Mouse (Mus musculus): ENCODE results near the gene Trim39. TPM values are rescaled to one million over a fixed set of nuclear protein-coding genes. Genes with fewer than 3 reads are reported as not detected.
A peak's percentile ranks its signal among the peaks of the same experiment; 100 is the strongest.

Trim39 gene
- 7.9 and 12.3 TPM in 2 replicates for polyA plus RNA-seq (2012; rRNA removed)

DNA sequence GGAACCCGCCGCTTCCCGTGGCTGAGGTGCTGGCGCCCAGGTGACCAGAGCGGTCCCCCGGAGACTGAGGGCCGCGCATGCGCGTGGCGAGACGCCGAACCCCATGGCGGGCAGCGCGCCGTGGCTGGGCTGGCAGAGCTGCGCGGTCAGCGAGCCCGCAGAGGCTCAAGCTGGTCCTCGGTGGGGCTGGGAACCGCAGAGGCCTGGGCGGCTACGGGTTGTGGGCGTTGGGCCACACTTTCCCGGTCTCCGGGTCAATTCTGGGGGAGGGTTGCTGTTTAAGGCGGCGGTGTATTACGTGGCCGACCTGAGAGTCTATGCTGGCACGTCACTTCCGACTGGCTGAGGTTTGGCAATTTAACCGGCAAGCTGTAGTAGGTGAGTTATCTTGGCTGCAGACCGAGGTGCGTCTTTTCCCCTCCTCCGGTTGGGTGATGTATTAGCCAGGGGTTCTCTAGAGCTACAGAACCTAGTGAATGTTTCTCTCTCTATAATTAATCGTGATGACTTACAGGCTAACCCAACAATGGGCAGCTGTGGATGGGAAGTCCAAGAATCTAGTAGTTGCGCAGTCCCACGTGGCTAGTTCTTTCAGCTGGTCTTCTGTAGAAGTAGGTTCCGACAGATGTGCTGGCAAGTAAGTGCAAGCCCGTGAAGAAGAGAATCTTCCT lies at the start of gene Trim39:
TSS of gene Trim39 (minus strand) at position 662 of the 671 bp plus-strand sequence.
- under 1% methylated on average over 43 of the region's 43 CpGs for WGBS
- DNase-seq (ENCODE audit: low read depth, low spot score): peak; percentile 51

DNA sequence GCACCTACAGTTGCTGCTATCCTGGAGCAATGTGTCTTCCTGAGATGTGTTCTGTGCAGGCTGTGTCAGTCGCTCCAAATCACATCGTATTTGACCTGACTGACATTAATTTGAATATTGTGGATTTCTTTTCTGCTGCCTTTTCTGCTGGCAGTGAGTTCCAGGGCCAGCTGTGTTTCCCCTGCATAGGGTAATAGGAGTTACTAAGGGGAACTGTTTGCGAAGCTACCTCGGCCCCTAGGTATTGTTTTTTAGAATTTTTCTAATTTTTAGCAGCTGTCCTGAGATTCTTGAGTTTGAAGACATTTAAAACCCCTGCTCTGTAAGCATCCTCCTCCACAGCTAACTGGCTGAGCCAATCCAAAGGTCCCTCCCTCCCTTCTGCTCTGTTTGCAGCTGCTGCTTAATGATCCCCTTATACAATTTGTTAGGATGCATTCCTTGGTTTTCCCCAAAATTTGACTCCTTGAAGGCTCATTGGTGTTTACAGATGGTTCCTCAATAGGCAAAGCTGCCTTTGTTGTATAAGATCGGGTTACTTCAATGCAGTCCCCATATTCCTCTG lies 43.7 kb upstream of the Trim39 start:
- 35% methylated on average over 5 of the region's 5 CpGs for WGBS

DNA sequence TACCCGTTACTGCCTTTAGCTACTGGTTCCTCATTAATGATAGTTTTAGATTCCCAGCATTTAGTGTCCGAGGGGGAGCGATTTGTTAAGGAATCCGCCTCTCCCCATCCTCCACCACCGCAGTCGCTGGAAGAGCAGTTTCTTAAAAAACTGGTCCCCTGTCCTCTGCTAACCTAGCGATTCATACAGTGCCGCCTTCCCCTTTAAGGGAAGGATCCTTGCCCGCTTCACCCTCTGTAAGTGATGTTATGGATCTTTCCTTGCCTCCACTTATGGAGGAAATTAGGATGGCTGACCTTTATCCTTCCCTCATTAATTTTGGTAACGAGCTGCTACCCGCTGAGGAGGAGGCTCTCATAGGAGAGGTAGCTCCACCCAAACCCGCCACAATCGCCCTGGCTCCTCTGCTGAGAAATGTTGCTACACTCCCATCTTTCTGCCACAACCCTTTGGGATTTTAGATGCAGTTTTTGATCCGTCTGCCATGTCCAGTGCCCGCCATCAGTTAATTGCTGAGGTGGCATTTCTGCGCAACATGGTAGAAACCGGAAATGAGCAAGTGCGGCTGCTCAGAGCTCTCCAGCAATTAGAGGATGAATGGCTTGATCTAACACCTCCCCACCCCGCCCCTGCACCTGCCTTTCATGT lies 43.1 kb upstream of the Trim39 start:
- WGBS: 1% methylated on average over 19 of the region's 19 CpGs
- peak; percentile 29 for DNase-seq (ENCODE audit: low read depth, low spot score)

More for the DNA sequence above, 43.7 kb upstream of the Trim39 start:
- no peak for DNase-seq (ENCODE audit: low read depth, low spot score)

DNA sequence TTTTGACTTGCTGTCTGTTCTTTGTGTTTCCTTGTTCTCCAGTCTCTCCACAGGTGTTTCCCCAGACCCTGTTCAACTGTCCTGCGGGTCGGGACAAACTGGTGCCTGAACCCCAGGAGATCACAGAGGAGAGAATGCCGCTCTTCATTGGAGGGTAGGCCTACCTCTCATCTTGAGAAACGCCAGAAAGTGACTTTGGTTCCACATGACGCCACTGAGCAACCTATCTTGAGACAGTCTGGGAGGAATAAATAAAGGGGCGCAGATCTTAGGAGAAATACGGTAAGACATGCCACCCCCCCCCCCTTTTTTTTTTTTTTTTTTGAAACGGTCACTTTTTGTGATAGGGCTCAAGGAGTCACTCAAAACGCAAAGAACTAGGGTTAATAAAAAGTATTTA lies 42.5 kb upstream of the Trim39 start:
- no peak for DNase-seq (ENCODE audit: low read depth, low spot score)
- 5% methylated on average over 9 of the region's 9 CpGs for WGBS

DNA sequence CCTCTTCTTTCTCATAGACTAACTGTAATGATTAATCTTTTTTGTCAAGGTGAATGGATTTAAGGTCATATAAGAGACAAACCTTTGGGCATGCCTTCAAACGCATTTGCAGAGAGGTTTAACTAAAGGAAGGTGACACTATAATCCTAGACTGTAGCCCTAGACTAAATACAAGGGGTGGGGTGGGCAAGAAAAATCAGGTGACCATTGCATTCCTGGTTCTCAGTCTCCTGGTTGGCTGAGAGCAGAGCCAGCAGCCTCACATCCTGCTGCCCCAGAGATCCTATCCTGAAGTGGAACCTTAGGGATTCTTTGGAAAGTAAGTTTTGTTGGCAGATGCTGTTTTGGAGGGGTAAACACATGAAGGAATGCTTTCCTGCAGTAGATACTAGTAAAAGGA lies 37.2 kb upstream of the Trim39 start:
- WGBS: 9% methylated on average over 1 of the region's 1 CpGs
- DNase-seq (ENCODE audit: low read depth, low spot score): no peak

DNA sequence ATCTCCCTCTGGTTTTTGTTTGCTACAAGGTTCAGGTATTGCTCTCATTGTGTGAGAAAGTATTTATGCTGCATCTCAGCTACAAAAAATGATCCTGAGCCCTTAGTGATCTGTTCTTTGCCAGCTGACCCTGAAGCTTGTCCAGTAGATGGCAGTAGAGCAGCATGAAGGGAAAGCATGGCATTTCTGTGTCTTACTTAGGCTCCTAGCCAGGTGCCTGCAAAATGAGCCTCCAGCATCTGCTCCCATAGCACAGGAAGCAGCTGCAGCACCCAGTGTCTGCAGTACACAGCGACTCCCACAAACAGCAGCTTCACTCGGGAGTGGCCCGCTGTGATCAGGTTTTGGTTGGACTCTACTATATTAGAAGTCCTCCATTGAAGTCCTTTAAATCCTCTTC lies 36.8 kb upstream of the Trim39 start:
- WGBS: 0% methylated on average over 3 of the region's 3 CpGs
- peak; percentile 35 for DNase-seq (ENCODE audit: low read depth, low spot score)

DNA sequence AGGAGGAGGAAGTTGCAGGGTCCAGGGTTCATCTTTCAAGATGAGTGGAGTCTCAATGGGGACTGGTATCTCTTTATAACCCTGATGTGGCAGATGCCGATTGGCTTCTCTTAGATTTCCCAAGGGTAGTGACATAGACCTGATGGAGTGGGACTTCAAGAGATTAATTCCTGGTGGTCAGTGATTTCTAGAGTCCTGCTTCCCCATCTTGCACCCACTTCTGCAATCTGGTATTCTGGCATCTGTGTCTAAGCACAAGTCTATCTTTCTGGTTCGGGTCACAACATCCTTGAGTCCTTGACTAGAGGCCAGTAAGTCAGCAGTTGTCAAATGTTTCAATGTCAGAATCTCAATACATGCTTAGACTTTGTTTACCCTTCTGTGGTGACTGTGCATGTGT lies 14.3 kb upstream of the Trim39 start, which contains the start of gene H2-M10.2:
TSS of gene H2-M10.2 (minus strand) at position 101 of the 400 bp plus-strand sequence.
- DNase-seq (ENCODE audit: low read depth, low spot score): no peak
- 88% methylated on average over 2 of the region's 2 CpGs for WGBS

DNA sequence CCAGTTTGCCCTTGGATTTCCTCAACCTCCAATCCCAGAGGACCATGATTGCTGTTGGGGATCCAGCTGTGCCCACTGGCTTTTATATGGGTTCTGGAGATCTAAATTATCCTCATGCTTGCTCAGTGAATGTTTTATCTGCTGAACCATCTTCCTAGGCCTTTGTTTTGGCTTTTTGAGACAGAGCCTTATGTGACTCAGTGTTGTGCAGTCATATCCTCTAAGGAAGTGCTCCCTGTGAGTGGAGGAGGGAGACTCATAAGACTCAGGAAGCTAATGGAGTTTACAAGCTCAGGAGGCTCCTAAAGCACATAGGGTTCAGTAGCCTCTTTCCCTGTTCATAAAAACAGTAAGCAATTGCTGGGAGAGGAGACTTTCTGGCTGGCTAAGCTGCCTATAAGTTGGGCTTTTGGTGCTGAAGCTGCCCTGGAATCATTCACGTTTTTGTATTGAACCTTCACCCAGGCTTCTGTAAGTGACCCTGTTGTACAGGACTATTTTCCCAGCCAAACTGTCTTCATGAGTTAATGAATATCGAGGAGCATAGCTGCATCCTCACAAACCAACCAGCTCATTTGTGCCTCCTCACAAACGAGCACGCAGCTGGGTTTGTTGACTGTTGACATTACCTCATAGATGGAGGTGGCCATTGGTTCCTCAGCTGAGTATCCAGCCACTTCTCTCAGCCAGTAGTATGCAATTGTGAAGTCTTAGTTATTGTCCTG lies 9.6 kb upstream of the Trim39 start:
- 84% methylated on average over 4 of the region's 4 CpGs for WGBS
- no peak for DNase-seq (ENCODE audit: low read depth, low spot score)

DNA sequence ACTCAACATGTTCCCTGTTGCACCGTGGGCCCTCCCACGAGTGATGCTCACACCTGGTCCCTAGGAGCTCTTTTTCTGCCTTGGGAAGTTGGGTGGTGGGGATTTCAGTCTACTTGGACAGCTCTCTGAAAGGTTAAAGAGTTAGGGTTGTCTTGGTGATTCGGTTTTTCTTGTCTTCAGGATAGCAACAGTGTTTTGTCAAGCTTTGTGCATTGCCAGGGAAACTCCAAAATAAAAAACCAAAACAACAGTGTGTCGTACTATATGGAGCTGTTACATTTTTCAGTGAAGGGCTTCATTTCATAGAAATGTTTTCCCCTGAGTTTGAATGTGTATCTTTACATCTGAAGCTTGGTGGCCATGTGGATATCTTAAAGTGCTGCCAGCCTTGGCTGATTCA lies 2.7 kb upstream of the Trim39 start:
- DNase-seq (ENCODE audit: low read depth, low spot score): no peak
- WGBS: 66% methylated on average over 4 of the region's 4 CpGs

DNA sequence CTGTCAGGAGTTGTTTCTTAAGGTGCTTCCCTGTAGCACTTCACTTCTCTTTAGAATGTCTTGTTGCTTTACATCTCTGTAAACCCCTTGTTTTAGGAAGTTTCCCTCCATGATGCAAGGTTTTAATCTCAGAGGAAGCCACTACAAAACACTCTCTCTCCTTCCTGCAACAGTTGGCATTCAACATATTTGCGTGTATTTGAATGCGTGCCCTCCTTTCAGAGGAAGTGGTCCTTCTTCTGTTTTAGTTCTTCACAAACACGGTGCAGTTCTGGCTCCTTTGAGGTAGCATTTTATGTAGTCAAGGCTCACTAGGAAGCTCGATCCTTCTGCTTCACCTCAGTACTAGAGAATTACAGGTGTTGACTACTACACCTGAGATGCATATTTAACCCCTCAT lies 1.7 kb upstream of the Trim39 start:
- WGBS: 76% methylated on average over 4 of the region's 4 CpGs
- DNase-seq (ENCODE audit: low read depth, low spot score): no peak

DNA sequence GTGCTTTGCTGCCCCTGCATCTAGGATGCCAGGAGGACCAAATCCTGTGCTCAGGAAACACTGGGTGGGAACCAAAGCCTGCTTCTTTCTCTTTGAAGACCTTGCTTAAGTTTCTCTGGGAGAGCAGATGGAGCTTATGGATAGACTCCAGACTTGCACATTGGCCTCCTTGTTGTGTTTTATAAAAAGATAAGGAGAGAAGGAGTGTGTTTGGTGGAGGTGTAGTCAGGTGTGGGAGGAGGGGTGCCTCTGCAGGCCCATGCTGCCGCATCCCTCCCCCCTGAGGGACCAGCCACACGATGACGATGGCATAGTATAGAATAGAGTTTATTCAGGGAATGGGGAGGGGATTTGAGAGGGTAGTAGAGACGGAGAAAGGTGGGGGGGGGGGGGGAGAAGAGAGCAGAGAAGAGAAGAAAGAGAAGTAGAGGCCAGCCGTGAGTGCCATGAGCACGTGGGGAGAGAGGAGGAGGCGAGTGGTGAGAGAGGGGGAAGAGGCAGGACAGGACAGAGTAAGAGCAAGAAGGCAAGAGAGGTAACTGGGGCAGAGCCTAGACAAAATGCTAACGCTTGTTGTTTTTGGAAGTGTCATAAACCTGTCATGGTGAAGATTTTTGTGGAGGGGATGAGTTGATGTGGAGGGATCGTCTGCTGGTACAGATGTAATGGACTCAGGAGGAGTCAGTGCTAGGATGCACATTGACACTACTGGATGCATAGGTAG lies 758 bp upstream of the Trim39 start:
- 73% methylated on average over 9 of the region's 9 CpGs for WGBS
- DNase-seq (ENCODE audit: low read depth, low spot score): no peak

DNA sequence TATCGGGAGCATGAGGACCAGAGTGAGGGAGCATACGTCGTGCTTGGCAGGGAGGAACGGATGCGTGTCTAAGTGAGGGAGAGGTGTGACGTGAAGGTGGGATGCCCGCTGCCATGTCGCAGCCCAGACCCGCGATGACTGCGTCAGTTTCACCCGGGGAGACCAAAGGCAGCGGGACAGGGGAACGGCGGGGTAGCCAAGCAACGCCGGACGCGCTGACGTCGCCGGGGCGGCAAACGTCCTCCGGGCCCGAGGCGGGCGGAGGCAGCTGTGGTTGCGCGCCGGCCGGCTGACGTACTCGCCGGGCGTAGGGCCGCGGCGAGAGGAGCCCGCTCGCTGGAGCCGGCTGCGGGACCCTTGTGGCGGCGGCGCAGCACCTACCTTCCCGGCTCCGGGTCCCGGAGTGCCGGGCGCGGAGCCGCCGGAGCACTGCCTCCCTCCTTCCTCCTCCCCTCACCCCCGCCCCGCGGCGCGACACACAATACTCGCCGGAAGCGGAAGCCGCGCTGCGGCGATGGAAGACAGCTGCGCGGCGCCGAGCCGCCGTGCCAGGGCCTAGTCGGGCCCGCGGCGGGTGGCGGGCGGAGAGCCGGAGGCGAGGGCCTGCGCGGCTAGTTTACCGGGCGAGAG lies 976 bp downstream of the Trim39 start:
- under 1% methylated on average over 77 of the region's 84 CpGs for WGBS
- DNase-seq (ENCODE audit: low read depth, low spot score): peak; percentile 53

DNA sequence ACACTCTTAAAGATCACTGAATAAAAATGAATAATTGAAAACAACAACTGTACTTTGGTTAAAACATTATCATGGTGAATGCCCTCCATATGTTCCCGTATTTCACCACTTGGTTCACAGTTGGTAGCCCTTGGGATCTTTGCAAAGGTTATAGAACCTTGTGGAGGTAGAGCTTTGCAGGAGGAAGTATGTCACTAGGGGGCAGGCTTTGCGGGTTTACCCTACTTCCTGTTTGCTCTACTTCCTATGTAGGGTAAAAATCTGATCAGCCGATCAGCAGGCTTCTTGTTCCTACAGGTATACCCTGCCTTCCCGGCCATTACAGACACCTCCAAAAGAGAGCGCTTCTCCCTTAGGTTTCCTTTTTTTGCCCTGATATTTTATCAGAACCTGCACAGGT lies 6.2 kb downstream of the Trim39 start:
- WGBS: 69% methylated on average over 5 of the region's 5 CpGs
- no peak for DNase-seq (ENCODE audit: low read depth, low spot score)

DNA sequence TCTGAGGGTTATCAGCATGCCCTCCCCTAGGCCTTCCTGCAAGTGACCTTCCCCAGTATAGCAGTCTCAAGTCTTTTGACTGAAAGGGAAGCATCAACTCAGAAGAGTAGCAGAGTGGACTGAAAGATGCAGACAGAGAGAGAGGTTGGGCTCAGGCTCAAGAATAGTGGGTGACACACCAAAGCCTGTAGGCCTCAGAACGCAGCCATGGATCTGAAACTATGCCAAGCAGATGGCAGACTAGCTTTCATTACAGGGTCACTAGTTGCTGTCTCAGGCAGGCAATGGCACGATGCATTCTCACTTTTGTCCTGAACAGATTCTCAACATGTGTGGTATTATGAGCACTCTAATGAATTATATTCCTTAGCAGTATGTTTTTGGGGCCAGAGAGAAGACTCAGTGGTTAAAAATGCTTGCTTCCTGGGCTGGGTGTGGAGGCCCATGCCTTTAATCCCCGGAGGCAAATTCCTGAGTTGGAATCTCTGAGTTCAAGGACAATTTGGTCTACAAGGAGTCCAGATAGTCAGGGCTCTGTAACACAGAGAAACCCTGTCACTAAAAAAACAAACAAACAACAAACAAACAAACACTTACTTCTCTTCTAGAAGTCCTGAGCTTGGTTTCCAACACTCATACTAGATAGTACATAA lies 7.6 kb downstream of the Trim39 start:
- no peak for DNase-seq (ENCODE audit: low read depth, low spot score)
- 84% methylated on average over 3 of the region's 3 CpGs for whole genome bisulfite sequencing

DNA sequence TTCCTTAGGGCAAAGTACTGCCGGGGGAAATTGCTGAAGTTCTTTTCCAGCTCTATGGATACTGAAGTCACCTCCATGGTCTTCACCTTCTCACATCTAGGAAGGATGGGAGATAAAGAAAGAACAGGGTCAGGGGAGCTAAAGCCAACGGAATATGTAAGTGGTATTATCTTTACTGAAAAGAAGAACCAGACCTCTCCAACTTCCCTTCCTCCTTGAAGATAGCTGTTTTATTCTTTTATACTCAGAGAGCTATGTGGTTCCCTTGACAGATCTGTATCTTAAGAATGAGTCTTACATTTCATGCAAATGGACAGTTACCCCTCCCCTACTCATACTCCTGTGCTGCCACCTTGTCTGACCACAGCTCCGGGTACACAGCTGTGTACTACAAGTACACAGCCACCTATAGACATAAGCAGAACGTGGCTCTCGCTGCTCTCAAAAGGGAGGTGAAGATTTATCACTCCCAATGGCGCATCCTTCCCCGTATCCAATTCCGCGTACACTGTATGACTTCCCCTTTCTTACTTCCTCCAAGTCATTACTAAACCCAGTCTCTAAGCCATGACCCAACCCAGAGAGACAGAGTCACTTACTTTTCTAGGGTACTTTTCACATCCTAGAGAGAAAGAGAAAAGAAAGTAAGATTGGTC lies 10.4 kb downstream of the Trim39 start:
- WGBS: 86% methylated on average over 9 of the region's 9 CpGs
- DNase-seq (ENCODE audit: low read depth, low spot score): no peak

DNA sequence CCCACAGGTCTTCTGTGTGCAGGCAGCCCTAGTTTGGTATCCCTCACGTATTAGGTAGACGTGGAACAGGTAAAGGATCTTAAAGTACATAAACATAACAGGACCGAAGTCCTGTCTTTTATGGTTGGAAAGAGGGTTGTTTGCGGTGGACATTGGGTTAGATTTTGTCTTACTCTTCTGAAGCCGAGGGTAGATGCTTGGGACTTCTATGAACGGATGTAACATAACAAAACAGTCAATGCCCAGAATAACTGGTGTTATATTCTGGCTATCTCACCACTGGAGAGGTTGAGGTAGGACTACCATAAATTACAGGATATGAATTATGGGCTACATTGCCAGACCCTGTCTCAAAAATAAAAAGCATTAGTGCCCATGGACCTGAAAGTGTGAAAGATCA lies 14.1 kb downstream of the Trim39 start, which contains the start of gene Rpp21:
TSS of gene Rpp21 (minus strand) at position 101 of the 400 bp plus-strand sequence.
- WGBS: 22% methylated on average over 6 of the region's 6 CpGs
- no peak for DNase-seq (ENCODE audit: low read depth, low spot score)

DNA sequence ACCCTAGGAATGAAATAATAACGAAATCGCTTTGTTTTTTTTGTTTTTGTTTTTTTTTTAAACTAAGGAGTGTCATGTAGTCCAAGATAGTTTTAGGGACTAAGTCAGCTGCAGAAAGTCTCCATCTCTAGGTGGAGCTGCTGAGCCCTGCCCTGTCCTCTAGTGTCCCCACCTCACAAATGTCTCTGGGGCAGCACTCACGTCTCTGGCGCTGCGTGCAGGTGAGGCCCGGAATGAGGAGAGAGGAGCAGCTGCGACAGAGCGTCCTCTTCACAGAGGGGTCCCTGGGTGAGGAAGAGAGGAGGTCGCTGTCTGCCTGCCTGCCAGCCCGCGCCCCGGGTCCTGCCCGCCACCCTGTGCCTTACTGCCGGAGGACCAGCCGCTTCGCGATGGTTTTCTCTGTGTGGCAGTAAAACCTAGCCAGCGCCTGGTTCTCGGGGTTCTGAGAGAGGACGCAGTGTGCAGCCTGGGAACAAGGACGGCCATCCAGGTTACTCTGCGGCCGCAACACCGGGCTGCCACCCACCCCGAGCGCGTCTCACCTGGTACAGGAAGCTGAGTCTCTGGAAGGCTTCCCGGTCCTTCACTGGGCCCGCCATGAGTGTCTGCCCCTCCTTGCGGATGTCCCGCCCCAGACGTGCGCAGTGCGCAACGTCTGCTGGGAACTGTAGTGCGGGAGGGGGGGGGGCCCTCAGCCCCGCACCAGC lies 14.7 kb downstream of the Trim39 start:
- peak; percentile 54 for DNase-seq (ENCODE audit: low read depth, low spot score)
- under 1% methylated on average over 37 of the region's 37 CpGs for WGBS

All from large intestine, adult 2 months (tissue).